Mouse (Mus musculus) heart, postnatal 4 days (tissue): ENCODE measurements around the gene Fgfr2. TPM values are rescaled to one million over a fixed set of nuclear protein-coding genes. Genes with fewer than 3 reads are reported as not detected.

Source experiments
- DNase-seq: peaks from one replicate; pipeline ENCODE4 v3.0.0; 2021
- total RNA-seq, 2 experiments: library from RNA; stranded (reverse); gene quantifications; 2 replicates each; pipeline ENCODE4 v1.2.3; 2021

The Fgfr2 gene
- total RNA-seq, 2 experiments from 2014 or later, result 10.2 to 10.6 TPM

DNA sequence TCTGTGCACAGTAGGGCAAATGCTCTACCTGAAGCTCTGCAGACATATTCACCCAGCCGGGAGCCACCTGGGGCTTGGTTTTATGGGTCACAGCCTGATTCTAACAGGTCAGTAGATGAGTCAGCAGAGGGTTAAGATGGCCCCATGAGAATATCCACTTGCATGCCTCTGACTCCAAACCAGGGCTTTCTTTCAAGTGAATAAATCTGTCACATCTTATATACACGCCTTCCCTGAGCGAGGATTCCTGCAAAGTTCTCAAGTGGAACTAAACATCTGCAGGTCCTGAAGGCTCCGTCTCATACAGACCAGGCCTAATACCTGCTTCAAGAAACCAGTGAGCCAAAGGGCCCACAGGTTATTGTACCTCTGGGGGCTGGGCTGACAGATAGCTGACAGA lies 2872.2 kb downstream of the Fgfr2 start:
- no peak for DNase-seq

GRCm38 (mm10) chr7:130248403-130248802 lies 2874.7 kb downstream of the Fgfr2 start:
- no peak for DNase-seq

- no peak for DNase-seq
These were observed 2875.3 kb downstream of the Fgfr2 start for GRCm38 (mm10) chr7:130247831-130248230.

DNA sequence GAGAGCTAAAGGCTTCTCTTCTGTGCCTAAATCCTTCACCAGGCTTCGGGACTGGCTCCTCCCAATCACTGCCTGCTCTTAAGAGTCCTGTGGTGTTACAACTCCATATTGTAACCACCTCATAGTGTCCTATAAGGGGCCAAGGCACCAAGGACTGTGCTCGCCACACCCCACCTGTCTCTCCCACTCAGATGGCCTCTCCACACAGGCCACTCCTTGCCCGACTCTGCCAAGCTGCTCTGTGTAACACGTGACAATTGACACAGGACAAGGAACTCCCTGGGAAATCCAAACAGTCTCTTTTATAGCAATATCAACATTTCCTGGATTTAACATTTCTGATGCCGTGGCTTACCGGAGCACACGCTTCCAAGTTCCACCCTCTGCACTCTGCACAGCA lies 2876.7 kb downstream of the Fgfr2 start:
- DNase-seq, result no peak

- DNase-seq, result no peak
These were observed 2878.6 kb downstream of the Fgfr2 start for GRCm38 (mm10) chr7:130244545-130244944.

- DNase-seq, result no peak
These were observed 2879.3 kb downstream of the Fgfr2 start for GRCm38 (mm10) chr7:130243811-130244210.

GRCm38 (mm10) chr7:130240191-130240590 lies 2883.0 kb downstream of the Fgfr2 start:
- no peak for DNase-seq

DNA sequence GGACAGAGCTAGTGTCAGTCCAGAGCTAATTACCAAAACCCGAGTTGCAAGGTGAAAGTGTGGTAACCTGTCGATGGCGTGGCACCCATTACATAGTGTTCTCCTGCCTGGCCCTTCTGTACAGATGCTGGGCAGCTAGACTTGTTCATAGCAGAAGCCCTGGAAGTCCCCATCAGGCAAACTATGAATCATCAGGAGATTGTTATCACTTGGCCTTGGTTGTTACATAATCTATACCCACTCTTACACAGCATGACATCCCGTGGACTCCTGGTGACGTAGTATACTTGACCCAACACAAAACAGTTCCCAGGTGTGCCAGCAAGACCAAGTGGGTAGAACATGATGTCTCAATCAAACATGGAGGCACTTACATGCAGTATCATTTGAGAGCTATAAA lies 2885.9 kb downstream of the Fgfr2 start:
- no peak for DNase-seq

DNA sequence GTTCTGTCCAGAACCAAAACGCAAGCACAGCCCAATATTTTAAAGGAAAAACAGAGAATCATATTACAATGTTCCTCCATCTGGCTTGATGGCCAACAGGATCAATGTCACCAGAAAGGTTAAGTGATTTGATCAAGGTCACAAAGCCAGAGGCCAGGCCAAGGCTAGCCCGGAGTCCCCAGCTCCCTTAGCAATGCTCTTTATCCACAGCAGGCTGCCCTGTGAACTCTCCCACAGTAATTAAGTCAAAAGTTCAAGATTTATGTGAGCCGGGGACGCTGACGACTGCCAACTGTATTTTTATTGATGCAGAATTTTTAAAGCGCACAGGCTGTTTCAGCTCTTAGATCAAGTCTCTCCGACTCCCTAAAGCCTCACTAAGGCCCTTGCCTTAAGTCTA lies 2889.4 kb downstream of the Fgfr2 start:
- no peak for DNase-seq

DNA sequence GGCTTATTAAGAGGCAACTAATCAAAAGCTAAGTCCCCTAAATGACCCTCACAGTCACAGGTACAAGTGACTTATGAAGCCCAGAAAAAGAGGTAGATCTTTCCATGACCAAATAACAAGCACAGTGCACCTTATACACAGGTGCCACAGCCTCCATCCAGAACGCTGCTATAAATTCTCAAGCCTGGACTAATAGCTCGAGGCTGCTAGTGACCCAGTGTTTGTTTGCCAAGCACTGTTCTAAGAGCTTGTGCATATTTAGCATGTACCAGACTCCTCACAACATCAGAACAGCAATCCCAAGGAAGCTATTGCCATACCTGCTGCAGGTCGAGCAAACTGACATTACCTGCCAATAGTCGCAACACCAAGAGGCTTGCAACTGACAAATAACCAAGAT lies 2893.1 kb downstream of the Fgfr2 start:
- DNase-seq, result no peak

DNA sequence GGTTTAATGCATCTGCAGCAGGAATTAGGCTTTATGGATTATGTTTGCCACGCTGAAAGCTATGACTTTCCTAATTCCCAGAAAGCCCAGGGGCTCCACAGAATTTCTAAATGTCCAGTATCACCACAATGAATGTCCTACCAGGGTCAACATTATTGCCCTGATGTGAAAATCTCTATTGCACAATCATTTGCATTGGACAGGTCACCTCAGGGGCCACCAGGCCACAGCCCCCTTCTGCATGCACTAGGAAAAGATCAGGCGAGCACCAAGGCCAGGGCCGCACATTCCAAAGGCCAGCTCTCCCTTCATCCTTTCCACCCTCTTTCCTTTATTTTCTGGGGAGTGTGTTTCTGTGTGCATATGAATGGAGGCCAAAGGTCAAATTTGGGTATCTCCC lies 2897.9 kb downstream of the Fgfr2 start:
- no peak for DNase-seq

GRCm38 (mm10) chr7:130222633-130223354 lies 2900.4 kb downstream of the Fgfr2 start:
- DNase-seq, result no peak

DNA sequence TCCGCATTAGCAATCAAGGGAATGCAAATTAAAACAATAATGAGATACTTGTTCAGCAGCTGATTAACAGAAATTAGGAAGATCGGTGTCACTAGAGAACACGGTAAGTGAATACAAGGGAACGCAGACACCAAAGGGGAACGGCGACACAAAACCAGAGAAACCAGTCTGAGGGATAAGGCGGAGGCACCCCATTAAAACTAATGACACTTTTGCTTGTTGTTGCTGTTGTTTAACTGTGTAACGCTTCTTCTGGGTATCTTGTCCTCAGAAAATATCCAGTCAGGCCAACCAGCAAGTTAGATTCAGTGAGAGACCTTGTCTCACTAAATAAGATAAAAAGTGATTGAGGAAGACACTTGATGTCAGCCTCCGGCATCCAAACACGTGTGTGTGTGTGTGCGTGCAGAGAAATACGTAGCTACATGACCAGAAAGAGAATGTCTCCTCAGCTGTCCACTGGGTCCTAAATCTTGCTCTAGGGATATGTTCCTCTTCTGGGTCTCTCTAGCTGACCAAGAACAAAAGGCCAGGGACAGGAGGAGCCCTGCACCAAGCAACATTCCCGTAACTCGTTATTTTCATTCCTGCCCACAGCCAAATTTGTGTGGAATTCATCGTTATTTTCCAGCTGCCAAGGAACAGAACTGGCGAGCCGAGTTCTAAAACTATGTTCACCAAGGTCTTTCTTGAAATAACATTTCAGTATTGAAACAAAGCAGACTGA lies 2901.3 kb downstream of the Fgfr2 start:
- DNase-seq, result no peak

DNA sequence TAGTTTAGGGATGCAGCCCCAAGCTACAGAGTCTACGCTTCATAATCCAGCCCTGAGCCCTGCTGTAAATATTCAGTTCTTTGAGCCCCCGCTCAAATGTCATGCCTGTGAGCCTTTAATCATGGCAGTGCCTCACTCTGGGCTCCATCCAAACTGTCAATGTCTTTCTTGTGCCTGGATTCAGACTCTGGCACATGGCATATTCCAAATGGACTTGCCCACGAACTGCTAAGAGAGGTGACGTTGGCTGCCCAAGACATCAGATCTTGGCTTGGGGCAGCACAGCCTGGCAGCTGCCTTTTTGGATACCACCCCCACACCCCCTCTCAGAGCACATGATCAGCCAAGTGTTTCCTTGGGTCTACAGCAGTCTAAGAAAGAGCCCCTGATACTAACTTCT lies 2902.5 kb downstream of the Fgfr2 start:
- no peak for DNase-seq

GRCm38 (mm10) chr7:130219844-130220243 lies 2903.3 kb downstream of the Fgfr2 start:
- no peak for DNase-seq

DNA sequence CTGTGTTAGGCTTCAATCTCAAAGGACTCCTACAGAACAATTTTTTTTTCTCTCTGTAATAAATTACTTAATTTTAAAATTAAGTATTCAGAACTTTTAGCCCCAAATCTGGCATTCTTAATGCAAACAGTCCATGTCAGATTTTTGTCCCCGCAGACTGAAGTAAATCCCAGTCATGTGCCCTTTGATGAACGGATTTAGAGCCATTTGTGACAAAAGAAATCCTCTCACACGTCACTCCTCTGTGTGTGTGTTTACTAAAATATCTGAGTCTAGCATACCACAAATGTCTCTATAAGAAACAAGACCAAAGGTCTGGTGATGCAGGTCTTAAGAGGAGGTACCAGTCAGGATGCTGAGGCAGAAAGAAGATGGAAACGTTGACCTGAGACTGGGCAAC lies 2906.9 kb downstream of the Fgfr2 start:
- DNase-seq, result no peak

DNA sequence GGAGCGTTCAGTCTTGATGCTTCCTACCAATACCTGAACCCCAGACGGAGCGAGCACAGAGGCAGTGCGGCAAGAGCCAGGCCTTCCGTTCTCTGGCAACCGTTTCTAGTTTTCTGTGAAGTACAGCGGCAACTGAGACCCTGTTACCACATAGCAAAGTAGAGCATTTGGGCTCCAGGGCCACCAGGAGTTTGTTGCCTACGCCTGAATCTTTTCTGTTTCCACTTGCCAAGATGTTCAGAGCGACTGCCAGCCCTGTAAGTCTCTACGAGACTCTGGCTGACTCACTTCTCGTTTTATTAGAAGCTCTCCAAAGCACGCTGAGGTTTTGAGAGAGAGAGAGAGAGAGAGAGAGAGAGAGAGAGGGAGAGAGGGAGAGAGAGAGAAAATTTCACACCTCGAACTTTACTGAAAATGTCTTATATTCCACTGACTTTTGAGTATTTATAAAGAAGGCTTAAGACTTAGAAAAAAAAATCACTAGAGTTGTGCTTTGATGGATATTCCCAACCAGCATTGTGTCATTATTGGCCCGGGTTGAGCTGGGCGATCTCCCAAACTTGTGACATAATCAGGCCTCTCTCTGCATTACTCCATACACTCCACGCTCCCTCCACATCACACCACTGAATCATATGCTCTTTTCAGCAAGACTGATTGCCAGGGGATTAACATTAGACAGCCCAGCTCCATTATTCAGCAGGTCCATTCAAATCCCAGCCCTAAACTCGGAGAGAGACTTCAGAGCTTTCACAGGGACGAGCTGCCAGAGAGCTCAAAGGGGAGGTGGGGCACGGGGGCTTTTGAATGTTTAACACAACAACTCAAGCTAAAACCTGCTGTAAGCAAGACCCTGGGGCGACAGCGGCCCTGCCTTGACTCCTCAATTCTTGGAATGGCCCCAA lies 2907.6 kb downstream of the Fgfr2 start:
- DNase-seq, result peak; percentile 79

- no peak for DNase-seq
These were observed 2910.0 kb downstream of the Fgfr2 start for GRCm38 (mm10) chr7:130213156-130213555.

GRCm38 (mm10) chr7:130211411-130211810 lies 2911.7 kb downstream of the Fgfr2 start:
- DNase-seq, result no peak

DNA sequence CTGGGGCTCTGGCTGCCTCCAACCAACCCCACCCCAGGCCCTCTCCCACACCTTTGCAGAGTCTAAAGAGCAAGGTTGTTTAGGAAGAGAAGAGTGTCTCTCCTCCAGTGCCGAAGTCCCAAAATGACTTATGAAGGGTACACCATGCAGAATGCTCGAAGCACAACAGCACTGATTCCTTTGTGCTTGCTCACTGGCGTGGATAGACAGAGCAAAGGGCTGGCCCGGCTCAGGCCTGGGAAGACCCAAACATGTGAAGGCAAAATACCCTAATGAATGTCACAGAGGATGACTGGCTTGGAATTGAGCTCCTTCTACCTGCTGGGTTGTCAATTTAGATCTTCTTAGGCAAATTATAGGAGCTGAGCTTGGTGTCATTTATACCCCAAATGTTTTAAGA lies 2914.5 kb downstream of the Fgfr2 start:
- no peak for DNase-seq

DNA sequence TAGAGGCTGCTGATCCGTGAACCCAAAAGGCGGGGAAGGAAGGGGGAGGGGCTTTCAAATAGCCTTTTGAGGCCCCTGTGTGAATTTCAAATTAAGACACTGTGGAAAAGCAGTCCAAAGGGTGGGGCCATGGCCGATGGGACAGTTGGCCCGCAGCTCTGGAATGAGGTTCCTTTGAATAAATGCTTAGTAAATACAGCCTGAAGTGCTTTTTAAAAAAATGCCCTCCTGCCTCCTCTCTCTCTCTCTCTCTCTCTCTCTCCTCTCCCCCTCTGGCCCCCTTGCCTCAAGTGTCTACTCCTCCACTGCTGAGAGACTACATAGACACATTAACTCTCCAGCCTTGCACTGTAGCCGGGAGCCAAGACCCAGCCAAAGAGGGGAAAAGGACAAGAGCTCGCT lies 2917.0 kb downstream of the Fgfr2 start:
- peak; percentile 10 for DNase-seq

DNA sequence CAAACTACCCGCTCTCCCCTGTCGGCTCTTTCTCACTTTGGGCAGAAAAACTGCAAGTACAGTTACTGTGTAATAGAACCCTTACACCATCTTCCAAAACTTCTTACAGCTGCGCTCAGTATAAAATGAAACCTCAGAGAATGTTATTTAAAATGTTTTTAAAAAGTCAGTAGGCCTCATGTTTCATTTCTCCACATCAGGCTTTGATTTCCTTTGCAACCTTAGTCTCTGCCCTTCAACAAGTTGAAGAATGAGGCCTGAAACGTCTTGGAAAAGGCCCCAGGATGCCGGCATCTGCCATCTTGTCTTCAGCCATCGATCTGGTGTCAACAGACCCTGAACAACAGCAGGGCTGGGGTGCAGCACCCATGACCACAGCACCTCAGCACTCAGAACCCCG lies 2918.0 kb downstream of the Fgfr2 start:
- DNase-seq, result no peak

GRCm38 (mm10) chr7:130201020-130201419 lies 2922.1 kb downstream of the Fgfr2 start:
- no peak for DNase-seq
